Mouse (Mus musculus) monocyte, adult 2 months (primary cell): ENCODE results near the gene Dscaml1.

ENCODE experiments used
- DNase-seq, 2 experiments: peaks; one replicate each; pipeline ENCODE4 v3.0.0; 2022; ENCODE audit warnings: low spot score in 2 of 2, low read depth in 1 of 2

Dscaml1 gene

DNA sequence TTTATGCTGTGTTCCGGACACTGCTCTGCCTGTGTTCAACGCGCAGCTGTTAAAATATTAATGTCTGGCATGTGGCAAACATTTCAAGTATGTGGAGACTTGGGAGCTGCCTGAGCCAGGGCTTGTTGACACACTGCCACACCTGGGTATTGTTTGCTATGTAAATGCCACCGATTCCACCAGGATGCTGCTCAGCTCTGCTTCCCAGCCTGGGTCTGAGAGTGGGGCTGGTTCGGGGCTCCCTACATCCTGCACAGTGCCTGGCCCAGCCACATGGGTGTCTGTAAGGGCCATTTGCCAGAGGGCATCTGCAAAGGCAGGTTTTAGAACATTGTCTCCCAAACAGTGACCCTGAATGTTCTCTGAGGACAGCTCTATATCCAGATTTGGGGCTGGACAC, 78.5 kb downstream of the Dscaml1 start:
- no peak for DNase-seq

DNA sequence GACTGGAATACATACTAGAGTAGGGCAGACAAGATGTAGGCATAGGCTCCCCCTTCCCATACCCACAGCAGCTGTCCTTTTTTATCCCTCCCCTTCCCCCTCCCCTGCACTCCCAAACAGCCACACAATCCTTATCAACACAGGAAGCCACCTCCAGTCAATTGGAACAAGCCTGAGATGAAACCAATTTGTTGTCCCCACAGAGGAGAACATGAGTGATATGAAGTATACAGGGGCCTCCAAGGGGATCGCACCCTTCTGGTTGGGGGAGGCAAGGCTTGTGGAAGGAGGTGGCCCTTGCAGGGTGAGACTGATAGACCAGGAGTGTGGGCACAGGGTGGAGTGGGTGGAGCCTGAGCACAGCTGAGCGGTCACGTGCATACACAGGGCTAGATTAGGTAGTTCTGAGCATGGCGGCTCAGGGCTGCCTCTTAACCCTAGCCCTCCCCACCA, 79.1 kb downstream of the Dscaml1 start:
- no peak for DNase-seq

GRCm38 (mm10) chr9:45507482-45507881, 81.1 kb downstream of the Dscaml1 start:
- no peak for DNase-seq

DNA sequence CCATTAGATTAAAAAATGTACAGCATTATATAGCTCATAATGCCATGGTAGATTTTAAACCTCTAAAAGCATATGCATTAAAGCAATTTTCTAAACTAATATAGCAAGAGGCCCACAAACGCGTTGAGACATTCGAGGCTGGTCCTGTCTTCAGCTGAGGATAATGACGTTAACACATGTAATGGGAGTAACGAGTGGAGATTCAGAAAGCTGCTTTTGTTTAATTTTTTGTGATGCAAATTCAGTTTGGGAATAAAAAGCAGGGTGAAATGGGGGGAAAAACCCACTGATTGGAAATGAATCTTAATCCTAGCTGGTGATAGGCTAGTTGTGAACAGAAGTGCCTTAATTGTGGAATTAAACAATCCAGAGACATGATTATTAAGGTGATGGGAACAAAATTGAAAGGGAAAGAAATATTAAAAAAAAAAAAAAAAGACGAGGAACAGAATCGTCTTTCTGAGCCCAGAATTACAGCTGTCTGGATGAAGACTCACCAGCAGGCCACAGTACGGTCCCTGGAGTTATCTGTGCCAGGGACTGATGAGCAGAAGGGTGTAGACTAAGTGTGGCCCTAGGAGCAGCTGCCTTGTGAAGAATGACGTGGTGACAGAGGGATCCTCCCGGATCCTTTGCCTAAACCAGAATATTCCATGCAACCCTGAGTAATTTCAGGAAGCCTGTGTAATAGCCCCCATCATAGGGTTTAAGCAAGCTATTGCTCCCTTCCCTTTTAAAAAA, 84.5 kb downstream of the Dscaml1 start:
- DNase-seq: no peak

DNA sequence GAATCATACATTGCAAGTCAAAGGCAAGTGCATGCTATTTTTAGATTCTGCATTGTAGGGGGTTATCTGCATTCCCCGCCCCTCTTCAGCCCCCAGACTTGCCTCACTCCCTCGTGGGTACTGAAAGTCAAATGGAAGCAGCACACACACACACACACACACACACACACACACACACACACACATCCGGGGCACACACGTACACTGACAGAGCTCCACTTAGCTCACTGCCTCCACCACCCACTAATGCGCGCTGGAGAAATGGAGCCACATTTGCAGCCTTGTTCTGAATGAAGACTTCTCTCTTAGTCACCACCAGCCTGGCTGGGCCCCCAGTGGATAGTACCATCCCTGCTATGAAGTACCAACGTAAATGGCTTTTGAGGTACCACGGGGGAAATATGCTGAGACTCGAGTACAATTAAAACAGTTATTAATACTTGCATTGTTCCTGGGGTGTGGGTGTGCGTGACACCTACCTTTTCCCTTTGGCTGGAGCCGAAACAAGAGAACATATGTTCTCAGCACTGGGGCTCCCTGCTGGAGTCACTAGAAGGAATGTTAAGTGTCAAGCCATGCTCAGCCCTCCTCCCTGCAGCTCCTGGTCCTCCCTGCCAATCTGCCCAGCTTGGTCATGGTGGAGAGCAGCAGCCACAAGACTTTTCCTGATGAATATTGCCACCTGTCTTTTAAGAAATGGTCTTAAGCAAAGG, 91.7 kb downstream of the Dscaml1 start:
- no peak for DNase-seq

DNA sequence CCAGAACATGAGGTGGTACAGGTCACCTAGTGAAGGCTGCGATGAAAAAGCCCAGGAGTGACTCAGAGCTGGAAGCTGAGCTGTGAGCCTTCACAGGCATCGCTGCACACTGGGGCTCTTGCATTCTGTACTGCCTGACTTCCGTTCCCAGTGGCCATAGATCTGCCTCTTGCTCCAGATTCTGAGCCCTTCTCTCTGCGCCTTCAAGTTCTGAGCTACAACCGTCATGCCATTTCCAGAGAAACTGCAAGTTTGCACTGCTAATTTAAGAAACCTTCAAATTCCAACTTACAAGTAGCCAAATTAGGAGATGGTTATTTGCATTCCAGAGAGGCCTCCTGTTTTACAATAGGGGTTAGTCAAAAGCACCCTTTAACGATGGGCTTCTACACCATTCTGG, 93.4 kb downstream of the Dscaml1 start:
- no peak for DNase-seq

DNA sequence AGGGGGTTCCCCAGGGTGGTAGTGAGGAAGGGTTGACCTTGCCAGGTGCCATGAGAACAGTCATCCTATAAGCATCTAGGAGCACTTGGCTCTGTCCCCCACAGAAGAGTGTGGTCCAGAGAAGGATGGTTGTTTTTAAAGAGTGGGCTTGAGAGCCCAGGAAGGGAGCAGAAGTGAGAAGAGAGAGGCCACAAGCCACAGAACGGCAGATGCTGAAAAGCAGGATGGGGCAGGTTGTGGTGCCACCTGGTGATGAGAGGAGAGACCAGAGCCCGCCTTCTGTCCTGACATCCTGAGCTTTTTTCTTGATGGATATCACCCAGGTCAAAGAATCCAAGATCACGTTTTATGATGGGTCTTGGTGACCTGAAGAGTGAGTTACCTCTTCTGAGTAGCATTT, 96.4 kb downstream of the Dscaml1 start:
- no peak for DNase-seq

DNA sequence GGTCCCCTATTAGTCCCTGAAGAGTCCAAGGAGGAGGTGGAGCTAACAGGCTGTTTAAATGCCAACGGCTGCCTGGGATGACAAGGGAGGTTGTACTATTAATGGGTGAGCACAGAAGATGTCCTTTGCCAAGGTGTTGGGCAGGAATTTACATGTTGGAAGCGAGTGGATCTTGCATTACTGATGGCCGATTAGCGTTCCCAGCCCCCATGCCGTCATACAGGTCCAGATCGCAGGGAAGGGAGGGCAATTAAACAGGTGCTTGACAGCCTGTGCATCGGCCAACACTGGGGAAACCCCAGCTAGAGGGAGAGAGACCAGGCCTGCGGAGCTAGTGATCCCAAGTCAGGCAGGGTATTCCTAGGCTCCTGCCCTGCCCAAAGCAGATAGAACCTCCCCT, 98.1 kb downstream of the Dscaml1 start:
- DNase-seq: no peak

DNA sequence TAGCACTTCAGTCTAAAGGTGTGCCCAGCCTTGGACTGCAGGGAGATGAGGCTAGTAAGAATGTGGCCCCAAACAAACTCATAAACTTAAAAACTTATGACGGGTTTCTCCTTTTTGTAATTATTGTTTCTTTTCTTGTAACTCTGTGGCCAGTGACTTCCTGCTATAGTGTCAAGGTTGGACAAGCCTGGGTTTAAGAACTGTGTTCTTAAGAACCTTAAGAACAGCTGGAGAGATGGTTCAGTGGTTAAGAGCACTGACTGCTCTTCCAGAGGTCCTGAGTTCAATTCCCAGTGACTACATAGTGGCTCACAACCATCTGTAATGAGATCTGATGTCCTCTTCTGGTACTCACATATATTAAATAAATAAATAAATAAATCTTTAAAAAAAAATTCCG, 106.8 kb downstream of the Dscaml1 start:
- DNase-seq: no peak

DNA sequence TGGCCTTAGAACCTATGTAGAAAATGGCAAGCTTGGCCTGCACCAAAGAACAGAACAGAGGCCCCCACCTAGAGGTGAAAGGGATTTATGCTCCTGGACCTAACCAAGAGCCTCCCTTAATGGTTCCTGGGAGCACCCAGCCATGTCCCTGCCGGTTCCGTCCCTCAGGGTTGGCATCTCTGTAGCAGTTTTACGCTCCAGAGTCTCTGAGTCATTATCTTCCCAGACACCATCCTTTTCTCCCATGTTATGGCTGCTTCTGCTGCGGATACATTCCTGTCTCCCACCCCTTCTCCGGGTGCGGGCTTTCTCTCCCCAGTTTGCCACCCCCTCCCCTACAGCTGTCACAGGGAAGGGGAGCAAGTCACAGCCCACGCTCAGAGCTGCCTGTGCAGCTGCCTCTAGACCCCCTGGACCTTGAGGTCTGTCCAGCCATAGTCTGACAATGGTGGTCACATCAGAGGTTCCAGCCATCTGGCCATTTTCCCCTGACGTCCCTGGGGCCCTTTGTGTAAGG, 108.1 kb downstream of the Dscaml1 start:
- no peak for DNase-seq

- no peak for DNase-seq
Measured at GRCm38 (mm10) chr9:45537649-45538048, 111.2 kb downstream of the Dscaml1 start.

- no peak for DNase-seq
Measured at GRCm38 (mm10) chr9:45539265-45540044, 113.0 kb downstream of the Dscaml1 start.

- no peak for DNase-seq
Measured at GRCm38 (mm10) chr9:45546024-45546638, 119.7 kb downstream of the Dscaml1 start.

DNA sequence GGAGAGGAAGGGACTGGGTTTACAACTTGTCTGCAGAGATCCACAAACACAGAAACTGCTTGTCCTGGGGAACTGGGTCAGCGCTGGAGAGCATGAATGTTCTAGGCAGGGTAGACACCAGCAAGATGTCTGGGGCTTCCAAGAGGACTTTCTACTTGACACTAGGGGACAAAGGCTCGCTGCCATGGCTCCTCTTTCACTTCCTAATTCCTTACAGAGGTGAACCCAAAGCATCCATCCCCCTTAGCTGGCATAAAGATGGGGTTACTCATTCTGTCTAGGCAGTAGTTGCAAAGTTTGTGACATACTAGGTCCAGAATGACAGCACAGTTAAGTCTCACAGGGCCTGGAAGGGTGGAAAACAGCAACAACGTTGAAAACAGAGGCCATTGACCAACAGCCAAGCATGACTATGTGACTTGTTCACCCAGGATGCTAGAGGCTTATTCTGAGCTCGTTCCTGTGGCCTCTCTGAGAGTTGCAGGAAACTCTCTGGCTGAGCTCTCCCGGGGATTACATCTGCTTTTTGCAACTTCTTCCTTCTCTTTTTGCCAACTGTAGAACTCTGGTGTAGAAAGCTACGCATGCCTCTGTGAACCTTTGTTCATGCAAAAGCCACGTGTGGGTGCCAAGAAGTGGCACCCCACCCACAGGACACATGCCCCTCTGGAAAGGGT, 120.6 kb downstream of the Dscaml1 start:
- DNase-seq: peak in 1 of 2 experiments; percentile 14

DNA sequence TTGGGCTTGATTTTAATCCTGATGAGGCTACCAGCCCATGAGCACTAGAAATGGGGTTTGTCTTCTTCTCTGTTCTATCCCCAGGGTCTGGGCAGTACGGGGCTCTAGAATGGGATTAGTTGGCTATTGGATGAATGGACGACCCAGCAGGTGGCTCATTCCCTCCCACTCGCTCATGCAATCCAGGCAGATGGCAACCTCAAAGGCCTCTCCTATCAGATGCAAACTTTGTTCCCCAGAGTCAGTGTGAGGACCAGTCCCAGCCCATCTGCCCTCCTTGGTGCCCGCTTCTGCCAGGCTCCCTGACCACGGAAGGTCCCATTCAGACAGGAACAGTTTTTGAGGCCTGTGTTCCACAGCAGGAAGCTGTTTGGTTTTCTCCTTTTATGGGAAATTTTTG, 123.4 kb downstream of the Dscaml1 start:
- no peak for DNase-seq

DNA sequence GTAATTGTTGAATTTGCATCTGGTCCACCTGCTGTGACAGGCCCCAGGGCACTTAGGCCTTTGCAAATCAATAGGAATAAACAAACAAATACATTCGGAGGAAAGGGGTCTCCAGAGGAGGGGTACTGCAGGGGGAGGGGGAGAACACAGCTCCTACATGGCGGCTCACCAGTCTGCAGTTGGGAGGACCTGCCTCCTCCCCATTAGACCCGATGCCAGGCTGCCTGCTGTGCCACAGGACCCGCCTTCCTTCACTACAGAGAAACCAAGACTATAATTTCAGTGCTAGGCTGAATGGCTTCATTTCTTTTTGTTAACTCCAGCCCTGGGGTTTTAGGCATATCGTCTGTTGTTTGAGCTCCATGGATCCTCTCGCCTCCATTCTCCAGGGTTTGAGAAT, 123.8 kb downstream of the Dscaml1 start:
- DNase-seq: no peak

DNA sequence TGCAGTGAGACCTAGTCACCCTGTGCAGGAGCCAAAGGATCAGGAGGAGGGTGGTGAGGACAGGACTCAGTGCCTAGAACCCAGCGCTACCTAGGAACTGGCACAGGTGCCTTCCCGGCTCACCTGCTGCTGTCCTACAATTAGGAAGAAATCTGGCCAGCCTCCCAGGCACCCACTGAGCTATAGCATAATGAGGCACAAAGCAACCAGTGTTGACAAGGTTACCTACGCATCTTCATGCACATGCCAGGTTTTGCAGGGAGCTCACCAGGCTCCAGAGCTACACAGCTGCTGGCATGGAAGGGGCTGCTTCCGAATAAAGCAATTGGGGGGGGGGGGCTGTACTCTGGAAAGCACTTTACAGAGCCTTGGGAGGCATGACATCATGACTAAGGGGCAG, 124.2 kb downstream of the Dscaml1 start:
- no peak for DNase-seq

GRCm38 (mm10) chr9:45555036-45555826, 128.8 kb downstream of the Dscaml1 start:
- DNase-seq: no peak

DNA sequence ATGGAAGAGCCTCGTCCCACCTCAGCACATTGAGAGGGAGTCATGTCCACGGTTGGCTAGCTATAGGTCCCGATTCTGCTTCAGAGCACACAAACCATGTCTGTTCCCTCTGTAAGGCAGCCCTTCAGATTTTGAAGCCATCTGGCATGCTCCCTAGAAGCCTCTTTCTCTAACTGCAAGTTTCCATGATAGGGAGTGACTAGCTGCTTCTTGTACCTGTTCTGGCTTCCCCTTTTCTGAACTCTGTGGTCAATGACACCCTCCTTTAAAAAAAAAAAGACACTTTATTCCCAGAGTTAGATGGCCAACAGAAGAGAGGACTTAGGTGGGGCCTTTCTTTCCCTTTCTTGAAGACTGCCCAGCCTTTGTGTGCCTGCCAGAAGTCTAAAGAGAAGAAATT, 130.5 kb downstream of the Dscaml1 start:
- DNase-seq: no peak

GRCm38 (mm10) chr9:45560987-45561386, 134.6 kb downstream of the Dscaml1 start:
- DNase-seq: no peak
